Mouse (Mus musculus) C2C12 (cell line): ENCODE results near the gene Lgalsl. TPM values are rescaled to one million over a fixed set of nuclear protein-coding genes. Genes with fewer than 3 reads are reported as not detected.

Source experiments
- H3K27me3 ChIP-seq: one replicate; pipeline ENCODE4 v1.6.1; 2011; ENCODE audit not compliant: control insufficient read depth, insufficient read depth, insufficient read length
- H3K36me3 ChIP-seq: one replicate; pipeline ENCODE4 v1.6.1; 2011; ENCODE audit not compliant: control insufficient read depth, insufficient read depth
- H3K4me3 ChIP-seq: one replicate; pipeline ENCODE4 v1.5.1; 2011; ENCODE audit warnings: mild to moderate bottlenecking, control low read depth; ENCODE audit not compliant: poor library complexity, insufficient read depth, severe bottlenecking
- H3K79me2 ChIP-seq: one replicate; pipeline ENCODE4 v1.6.1; 2011; ENCODE audit not compliant: control insufficient read depth, insufficient read depth
- H3K79me3 ChIP-seq: one replicate; pipeline ENCODE4 v1.6.1; 2011; ENCODE audit warnings: low read depth, control low read depth
- H3ac ChIP-seq: one replicate; pipeline ENCODE3; 2011; ENCODE audit warnings: low read depth; ENCODE audit not compliant: control insufficient read depth, insufficient read length
- CEBPB ChIP-seq: IDR thresholded peaks from one replicate; pipeline ENCODE4 v1.6.1; 2011; ENCODE audit warnings: low read depth, mild to moderate bottlenecking, control low read depth, moderate library complexity
- CTCF ChIP-seq: IDR thresholded peaks from one replicate; pipeline ENCODE4 v1.5.1; 2011; ENCODE audit not compliant: control insufficient read depth, insufficient read depth, insufficient read length
- FOSL1 ChIP-seq: IDR thresholded peaks from one replicate; pipeline ENCODE4 v1.8.0; 2011; ENCODE audit warnings: mild to moderate bottlenecking, low read length; ENCODE audit not compliant: poor library complexity, insufficient read depth, severe bottlenecking
- MAX ChIP-seq: IDR thresholded peaks from one replicate; pipeline ENCODE4 v1.6.1; 2011; ENCODE audit warnings: mild to moderate bottlenecking, control low read depth
- MYOD1 ChIP-seq: IDR thresholded peaks from one replicate; pipeline ENCODE4 v1.6.1; 2011; ENCODE audit warnings: low read depth; ENCODE audit not compliant: control insufficient read depth, insufficient read length
- MYOG ChIP-seq: IDR thresholded peaks from one replicate; pipeline ENCODE4 v1.6.1; 2011; ENCODE audit not compliant: control insufficient read depth, insufficient read length; ENCODE audit errors: extremely low read depth
- USF1 ChIP-seq: IDR thresholded peaks from one replicate; pipeline ENCODE4 v1.6.1; 2011; ENCODE audit warnings: low read depth, mild to moderate bottlenecking, control low read depth, moderate library complexity
- polyA plus RNA-seq: library from polyadenylated mRNA; unstranded; fragments of >200 nt; fragmentation: generic; extraction: Trizol; gene quantifications from one replicate; pipeline ENCODE4 v1.2.1, GENCODE M21; 2012; ENCODE audit warnings: missing spikeins

Lgalsl gene
- polyA plus RNA-seq, 1 experiment, result 0.07 TPM

DNA sequence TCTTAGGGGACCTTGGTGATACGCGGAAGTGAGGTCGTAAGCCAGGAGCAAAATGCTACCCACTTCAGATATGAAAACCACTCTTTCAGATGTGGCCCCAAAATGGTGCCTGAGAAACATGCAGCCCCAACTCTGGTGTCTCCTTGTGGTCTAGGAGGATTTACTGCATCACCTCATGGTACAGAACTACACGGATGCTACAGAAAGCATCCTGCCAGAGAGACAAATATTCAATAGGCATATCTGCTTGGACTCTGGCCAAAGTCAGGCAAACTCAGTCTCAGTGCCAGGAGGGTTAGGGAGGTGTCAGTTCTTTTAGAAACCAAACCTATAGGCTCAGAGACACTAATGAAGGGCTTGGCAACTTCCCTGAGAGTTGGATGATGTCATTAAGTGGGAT is 26.4 kb downstream of the Lgalsl start:
- Histone ChIP-seq H3K79me2 (no peaks in the 10 kb centered on the region), H3ac (no peak overlapping the region), H3K4me3 (no peak overlapping the region), H3K36me3 (no peaks in the 10 kb centered on the region), H3K79me3 (no peaks in the 10 kb centered on the region), H3K27me3 (peaks cover 3% of the 10 kb centered on the region)
- TF ChIP-seq MYOD1 (no peak), FOSL1 (no peak), MYOG (no peak), MAX (no peak), CEBPB (no peak), CTCF (no peak), USF1 (no peak)

DNA sequence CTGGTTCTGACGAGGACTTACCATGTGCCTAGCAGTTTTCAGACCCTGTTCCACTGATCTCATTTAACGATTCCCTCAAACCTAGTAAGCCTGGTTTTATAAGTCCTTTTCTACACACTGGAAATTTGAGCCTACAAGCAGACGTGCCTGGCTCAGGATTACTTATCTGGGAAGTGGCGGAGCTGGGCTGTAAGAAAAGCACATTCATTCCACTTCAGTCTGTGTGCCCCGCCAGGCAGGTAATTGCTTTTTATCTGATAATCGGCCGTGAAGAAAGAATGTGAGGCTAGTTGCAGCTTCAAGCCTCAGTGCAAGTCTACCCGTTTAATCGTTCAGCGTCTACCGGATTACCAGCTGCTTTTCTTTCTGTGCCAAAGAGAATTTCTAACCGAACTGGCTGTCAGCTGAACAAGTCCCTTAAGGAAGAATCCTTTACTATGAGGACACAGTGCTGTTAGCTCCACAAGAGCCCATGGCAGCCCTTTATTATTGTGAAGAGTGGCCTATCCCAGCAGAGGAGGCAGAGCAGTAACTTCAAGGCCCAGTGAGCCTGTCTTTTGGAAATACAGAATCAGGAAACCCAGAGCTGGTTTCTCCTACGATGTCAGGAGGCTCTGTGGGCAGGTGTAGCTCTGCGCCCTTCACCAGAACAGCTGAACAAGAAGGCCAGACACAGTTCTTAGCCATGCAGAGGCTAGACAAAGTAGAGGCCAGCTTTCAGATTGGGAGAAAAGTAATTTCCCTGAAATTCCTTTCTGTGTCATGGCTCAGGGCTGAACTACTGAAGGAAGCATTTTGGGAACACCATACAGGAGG is 30.4 kb downstream of the Lgalsl start:
- no peak for TF ChIP-seq USF1
- TF ChIP-seq CEBPB, result no peak
- H3K27me3 ChIP-seq, result peaks cover 16% of the 10 kb centered on the region
- no peaks in the 10 kb centered on the region for H3K79me2 ChIP-seq
- no peak overlapping the region for H3ac ChIP-seq
- H3K79me3 ChIP-seq, result no peaks in the 10 kb centered on the region
- no peaks in the 10 kb centered on the region for H3K36me3 ChIP-seq
- H3K4me3 ChIP-seq, result no peak overlapping the region

DNA sequence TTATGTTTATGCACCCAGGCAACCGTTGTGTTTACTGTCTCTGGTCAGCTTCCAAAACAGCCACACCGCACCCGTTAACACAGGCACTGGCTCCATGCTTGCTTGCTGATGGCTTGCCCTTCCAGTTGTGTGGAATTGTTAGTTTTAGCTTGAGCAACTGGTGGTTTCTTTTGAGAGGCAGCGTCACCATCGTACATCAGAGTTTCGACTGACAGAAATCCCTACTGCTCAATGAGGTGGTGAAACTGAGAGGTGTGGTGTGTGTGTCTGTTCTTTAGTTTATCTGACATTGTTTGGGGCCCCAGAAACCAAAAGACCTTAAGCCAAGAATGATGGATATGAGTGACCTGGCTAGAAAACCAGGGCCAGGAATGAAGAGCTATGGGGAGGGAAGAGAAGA is 33.0 kb downstream of the Lgalsl start:
- peaks cover 20% of the 10 kb centered on the region for H3K27me3 ChIP-seq
- TF ChIP-seq FOSL1 (no peak), CEBPB (no peak), MYOG (no peak), MYOD1 (no peak), USF1 (no peak), MAX (no peak), CTCF (no peak)
- H3K79me2 ChIP-seq, result no peaks in the 10 kb centered on the region
- no peak overlapping the region for H3ac ChIP-seq
- no peak overlapping the region for H3K4me3 ChIP-seq
- no peaks in the 10 kb centered on the region for H3K36me3 ChIP-seq
- no peaks in the 10 kb centered on the region for H3K79me3 ChIP-seq

DNA sequence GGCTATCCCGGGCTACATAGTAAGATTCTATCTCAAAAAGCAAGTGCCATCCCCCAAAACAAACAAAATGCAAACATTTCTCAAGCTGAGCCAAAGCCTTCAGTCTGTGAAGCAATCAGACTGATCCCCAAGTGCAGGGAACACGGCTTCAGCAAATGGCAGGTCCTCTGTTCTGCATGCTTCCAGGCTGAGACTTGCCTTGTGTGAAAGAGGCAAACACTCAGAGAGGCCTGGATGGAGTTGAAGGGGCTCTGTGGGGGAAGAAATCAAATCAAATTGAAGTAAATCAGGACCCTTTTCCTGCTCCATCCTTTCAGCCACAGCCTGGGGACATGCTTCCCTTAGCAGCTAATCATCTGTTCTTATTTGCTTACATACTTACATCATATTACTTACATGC is 35.4 kb downstream of the Lgalsl start:
- Histone ChIP-seq H3K4me3 (no peak overlapping the region), H3ac (no peak overlapping the region), H3K36me3 (no peaks in the 10 kb centered on the region), H3K27me3 (peaks cover 23% of the 10 kb centered on the region), H3K79me3 (no peaks in the 10 kb centered on the region), H3K79me2 (no peaks in the 10 kb centered on the region)
- TF ChIP-seq USF1 (no peak), MYOD1 (no peak)

GRCm38 (mm10) chr11:20794913-20795254 is 36.0 kb downstream of the Lgalsl start:
- H3K79me2 ChIP-seq, result no peaks in the 10 kb centered on the region
- no peak overlapping the region for H3ac ChIP-seq
- peaks cover 23% of the 10 kb centered on the region for H3K27me3 ChIP-seq
- H3K36me3 ChIP-seq, result no peaks in the 10 kb centered on the region
- H3K4me3 ChIP-seq, result no peak overlapping the region
- H3K79me3 ChIP-seq, result no peaks in the 10 kb centered on the region
- TF ChIP-seq MYOD1 (no peak), CEBPB (no peak), FOSL1 (no peak), CTCF (no peak), MYOG (no peak), USF1 (no peak), MAX (no peak)

- Histone ChIP-seq H3K79me2 (no peaks in the 10 kb centered on the region), H3K36me3 (no peaks in the 10 kb centered on the region), H3K79me3 (no peaks in the 10 kb centered on the region), H3K4me3 (no peak overlapping the region), H3ac (no peak overlapping the region), H3K27me3 (peaks cover 23% of the 10 kb centered on the region)
- peak; percentile 70 for TF ChIP-seq CTCF
- no peak for TF ChIP-seq CEBPB
Observed at GRCm38 (mm10) chr11:20794196-20794912, 36.5 kb downstream of the Lgalsl start.
